Mouse (Mus musculus) telencephalon, adult 2 months (tissue): ENCODE measurements at regions not wholly inside any gene's neighbourhood (a gene's known extent, or its start where the extent isn't known, plus 50 kb on each side); places are given as distances from the start of the nearest gene placed in this dataset.

Experiments
- DNase-seq: peaks from one replicate; pipeline ENCODE4 v3.0.0-alpha.2; 2011; ENCODE audit warnings: low read depth, low spot score

DNA sequence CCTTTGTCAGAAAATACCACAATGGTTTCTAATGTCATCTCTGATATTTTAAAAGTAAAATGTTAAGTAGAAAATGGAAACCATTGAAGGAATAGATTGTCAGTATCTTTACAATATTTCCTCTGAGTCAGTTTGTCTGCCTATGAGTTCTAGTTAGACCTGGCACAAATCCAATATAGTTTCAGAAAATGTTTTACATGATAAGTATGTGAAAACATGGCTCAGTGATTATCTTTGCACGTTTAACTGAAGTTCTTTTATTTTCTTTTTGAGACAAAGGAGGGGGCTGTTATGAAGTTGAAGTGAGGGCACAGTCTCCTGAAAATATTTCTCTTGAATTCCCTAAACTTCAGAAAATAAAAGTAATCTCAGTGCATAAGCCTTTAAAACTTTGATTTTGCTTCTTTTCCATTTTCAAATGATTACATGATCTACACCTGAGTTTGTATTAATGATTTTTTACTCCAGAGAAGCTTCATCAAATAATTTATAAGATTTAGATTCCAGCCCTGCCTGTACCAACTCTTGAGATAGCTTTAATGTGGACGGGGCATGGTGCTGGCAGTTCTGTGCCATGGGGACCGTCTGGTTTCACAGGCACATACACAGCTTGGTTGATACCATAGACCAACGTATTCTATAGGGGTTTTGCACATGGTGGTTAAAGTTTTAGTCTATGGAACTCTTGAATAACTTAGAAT, 336.5 kb downstream of the Pdha2 start:
- no peak for DNase-seq

DNA sequence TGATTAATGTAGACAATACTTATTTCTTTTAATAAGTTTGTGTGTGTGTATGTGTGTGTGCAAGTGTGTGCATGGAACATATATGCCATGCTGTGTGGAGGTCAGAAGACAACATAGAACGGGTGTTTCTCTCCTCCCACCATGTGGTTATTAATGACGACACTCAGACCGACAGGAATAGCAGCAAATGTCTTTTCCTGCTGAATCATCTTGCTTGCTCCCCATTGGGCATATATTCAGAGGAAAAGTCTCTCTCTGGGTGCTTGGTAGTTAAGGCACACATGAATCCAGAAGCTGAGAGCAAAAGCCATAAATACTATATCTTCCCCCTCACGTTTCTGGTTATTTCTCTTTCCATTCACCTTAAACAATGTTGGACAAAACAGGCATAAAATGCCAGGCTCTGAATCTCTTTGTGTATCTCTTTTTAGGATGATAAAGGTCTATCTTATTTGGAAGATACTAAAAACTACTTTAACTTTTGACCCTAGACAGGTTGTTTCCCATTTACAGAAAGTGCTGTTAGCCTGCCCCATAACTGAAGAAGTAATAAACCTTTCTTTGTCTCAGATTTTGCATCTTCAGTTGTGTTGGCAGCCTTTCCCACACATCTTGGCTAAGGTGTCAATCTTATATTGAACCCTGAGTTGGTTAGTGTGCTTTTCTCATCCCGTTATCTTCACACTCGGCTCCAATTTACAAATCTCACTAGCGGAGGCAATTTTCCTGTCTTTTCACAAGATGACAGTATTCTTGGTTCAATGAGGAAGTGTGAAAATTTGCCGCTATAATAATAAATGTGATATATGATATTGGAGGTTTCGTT, 337.9 kb downstream of the Pdha2 start:
- DNase-seq = peak; percentile 2

DNA sequence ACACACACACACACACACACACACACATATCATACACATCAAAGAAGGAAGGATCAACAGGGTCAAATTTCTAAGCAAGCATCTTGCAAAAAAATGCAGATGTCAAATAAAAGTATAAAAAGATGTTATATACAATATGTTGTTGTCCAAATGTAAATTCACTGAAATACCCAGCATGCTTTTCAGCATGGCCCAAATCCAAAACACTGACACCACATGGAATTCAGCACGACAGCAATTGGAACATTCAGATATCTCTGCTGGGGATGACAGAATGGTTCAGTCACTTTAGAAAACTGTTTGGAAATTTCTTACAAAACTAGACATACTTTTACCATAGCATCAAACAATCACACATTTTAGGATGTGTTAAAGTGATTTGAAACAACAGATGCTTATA, 339.6 kb downstream of the Pdha2 start:
- DNase-seq = no peak

DNA sequence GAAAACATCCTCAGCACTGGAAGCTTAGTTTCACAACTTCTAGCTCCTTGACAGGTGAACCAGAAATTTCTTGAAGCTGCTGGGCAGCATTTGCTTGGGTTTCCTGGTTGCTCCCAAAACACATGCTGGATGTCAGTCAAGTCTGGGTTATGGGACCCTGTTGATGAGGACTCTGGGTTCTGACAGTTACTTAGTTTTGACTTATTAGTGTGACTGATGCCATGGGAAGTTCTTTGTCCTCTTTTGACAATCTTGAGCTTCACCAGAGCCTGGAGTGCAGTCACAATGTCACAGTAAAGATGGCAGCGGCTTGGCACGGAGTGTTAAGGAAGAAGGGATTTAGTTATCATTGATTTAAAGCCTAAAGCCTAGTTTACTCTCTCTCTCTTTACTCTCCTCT, 340.9 kb downstream of the Pdha2 start:
- no peak for DNase-seq

DNA sequence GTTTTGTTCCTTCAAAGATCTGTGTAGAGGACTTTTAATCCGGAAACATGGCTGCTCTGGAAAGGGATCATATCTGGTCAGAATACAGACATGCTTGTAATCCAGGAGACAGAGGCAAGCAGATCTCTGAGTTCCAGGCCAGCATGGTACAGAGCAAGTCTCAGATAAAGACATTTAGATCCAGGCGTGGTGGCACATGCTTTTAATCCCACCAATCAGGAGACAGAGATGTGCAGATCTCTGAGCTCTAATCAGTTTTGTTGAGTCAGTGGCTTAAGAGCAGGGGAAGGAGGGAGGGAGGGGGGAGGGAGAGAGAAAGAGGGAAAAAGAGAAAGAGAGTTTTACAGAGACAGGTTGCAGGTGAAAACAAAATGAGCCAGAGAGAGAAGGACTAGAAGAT, 372.0 kb downstream of the Pdha2 start:
- DNase-seq = no peak

DNA sequence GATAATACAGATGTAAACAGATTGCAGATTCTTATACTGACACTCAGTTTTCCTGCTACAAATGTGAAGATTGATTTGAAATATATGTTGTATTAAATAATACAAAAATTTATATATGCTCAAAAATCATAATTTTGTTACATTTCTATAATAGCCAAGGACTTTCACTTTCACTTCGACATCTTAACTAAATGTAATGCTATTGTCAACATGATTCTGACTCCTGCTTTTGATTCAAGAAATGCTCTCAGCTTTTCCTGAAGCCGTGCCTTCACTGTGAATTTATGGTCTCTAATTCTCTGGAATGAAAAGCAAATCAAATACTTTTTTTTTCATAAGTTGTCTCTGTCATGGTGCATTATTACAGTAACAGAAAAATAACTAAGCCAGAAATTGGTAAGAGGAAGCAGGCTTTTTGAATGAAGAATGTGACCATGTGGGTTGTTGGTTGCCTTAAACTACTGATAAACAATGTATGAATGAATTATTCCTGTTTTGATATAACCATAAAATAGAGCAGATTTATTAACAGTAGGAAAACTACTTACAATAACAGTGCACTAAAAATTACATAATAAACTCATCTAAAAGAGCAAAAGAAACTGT, 374.1 kb downstream of the Pdha2 start:
- no peak for DNase-seq

DNA sequence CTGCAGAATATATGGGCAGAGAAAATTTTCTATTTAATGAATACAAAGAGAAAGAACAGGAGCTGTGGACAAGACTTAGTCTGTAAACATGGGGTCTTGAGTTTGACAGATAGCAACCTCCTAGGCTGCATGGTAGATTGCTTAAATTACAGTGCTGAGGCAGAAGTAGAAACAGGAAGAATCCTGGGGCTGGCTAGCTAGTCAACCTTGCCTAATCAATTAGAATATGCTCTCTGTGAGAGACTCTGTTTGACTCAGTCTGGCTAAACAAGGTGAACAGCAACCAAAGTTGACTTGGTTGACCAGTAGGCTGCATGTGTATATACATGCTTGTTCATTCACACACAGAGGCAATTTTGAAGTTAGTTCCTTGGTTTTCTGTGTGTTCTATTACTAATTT, 390.9 kb downstream of the Pdha2 start:
- no peak for DNase-seq

DNA sequence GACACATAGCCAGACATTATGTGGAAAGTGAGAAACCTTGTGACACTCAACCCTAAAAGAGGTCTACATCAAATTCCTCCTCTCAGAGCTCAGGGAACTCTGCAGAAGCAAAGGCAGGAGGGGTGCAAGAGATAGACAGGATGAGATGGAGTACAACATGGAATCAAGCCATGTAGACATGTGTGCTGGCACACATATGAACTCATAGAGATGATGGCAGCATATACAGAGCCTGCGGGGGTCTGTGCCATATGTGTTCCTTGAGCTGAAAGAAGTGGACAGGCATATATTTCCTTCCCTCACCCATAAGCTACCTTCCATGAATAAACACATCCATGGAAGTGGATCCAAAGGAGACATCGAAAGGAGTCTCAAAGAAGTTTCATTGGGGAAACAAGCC, 406.6 kb downstream of the Pdha2 start:
- no peak for DNase-seq

DNA sequence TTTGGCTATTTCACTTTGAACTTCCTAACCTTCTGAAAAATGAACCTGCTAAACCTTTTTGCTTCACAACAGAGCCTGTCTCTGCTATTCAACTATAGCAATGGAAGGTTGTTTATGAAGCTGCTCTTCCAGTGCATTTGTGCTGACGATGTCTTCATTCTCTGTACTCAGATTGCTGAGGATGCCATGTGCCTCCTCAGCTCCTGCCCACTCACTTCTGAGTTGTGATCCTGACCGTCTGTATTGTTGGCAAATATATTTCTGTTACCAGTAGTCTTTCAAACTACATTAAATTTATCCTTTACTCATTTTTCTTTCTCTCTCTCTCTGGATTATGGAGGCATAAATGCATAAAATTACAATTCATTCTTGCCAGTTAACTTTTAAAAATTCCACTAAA, 419.2 kb downstream of the Pdha2 start:
- peak; percentile 21 for DNase-seq

DNA sequence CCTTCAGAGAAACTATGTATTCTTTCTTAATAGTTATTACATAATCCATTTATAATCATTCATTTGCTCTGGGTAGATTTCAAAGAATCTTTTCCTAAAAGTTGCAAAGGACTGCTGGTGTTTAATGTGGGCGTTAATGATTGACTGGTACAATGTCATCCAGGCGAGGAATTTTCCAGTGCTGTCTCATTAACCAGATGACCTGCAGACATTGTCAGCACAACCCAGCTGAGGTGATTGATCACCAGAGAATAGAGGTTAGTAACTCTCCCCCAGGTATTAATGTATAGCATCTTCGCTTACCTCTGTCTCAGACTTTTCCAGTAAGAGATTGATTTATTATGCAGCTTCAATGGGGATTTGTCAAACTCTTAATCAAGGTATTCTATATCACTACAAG, 426.5 kb downstream of the Pdha2 start:
- DNase-seq = no peak

DNA sequence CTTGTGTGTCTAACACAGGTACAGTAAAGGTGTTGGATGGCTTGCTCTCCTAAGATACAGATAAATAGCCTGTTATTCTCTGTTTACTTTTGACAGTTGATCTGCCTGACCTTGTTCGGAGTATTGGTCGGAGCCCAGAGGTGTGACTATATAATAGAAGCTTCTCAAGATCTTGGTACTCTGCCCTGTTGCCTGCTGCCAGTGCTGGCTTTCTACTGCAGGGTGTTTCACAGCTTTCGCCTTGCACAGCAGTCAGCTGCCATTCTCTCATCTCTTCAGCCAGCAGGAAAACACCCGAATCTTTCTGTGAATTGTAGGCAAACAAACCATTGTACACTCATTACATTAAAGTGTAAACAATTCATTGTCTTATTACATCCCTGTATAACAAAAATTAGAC, 452.1 kb downstream of the Pdha2 start:
- DNase-seq = no peak

DNA sequence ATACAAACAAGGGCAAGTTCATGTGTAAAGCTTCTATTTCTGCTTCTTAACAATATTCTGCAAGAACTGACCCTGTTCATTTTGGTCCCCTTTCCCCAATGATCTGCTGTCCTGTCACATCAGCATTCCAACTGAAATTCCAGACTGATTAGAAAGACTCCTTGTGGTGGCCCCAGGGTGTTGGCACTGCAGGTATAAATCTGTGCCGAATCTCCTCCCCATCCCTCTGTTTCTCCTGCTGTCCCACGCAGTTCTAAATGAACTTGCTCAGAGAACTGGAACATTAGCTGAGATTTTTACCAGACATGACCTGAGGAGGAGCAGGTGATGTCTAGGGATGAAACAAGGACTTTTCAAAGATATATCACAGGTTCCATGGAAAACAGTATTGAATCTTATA, 467.7 kb downstream of the Pdha2 start:
- DNase-seq = no peak

DNA sequence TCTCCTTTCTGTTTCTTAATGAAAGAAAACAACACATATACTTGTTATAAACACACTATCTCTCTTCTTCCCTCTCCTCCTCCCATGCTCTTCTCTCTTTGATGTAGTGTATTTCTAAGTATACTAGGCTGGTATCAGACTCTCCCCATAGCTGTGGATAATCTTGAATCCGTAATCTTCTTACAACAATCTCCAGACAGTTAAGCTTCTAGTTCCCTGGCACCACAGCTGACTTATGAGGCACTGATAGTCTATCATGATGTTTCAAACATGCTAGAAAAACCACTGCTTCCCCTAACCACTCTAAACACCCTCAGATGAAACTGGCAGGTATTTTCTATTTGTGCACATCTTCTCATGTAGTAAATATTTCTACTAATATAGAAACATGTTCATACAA, 471.7 kb downstream of the Pdha2 start:
- no peak for DNase-seq

DNA sequence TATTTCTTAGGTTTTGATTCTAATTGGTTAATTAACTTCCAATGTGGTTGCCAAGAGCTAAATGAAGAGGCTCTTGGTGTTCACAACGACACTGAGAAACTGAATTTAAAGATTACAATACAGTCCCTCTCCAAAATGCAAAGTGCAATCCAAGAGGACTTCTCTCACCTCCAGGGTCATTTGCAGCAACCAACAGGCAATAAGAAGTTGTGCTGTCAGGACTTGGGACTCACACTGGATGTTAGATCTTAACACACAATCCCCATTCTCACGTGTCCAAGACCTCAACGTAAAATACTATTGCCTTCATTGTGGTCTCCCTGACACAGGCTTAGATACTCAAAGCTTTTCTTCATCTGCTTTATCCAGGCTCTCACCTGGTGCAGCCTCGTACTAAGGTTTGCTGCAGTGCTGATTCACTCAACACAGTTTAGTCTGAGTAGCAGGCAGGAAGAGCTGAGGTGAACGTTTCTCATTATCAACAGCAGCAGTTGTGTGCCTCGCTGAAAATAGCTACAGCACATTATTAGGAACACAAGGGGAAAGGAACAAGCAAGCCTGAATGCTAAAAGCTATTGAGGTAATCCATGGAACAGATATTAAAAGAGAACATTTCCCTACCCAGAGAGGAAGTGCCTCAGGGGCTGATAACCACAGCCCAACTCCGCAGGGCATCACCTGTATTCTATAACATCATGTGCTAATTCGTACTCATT, 473.3 kb downstream of the Pdha2 start:
- DNase-seq = no peak

DNA sequence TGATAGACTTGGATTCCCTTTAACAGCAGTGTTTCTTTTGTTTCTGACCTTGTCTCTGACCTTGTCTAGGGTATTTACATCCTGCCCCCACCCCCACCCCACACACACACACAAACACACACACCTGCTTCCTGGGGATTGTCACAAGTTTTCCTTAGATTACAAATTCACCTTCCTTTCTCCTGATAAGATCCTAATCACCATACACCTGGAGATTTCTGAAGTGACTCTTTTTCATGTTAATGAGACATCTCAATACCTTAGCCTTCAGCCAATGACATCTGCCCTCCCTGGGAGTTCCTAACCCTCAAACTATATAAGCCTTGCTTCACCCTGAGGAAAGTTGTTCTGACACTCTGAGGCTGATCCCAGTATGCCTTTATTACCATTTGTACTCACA, 495.3 kb downstream of the Pdha2 start:
- no peak for DNase-seq

DNA sequence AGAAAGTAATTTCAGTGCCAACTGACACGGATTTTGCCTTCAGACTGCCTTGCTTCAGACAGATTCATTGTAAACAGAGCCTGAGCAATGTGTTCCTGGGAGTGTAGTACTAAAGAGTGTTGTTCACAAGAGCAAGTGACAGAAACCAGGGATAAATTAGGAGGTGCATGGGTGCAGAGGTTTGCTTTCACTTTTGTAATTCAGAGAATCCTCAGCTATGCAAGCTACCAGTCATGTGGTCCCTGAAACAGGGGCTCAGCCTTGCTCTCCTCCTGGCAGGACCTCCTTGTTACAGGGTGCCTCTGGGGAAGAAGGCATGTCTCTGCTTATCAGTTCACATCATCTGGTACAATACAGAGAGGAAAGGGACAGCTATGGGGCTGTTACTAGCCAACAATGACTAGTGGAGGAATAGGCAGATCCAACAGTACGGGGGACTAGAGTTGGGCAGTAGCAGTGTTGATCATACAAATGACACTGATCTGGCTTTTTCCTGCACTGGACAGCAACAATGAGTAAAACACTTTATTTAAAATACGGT, 504.5 kb downstream of the Pdha2 start:
- no peak for DNase-seq

DNA sequence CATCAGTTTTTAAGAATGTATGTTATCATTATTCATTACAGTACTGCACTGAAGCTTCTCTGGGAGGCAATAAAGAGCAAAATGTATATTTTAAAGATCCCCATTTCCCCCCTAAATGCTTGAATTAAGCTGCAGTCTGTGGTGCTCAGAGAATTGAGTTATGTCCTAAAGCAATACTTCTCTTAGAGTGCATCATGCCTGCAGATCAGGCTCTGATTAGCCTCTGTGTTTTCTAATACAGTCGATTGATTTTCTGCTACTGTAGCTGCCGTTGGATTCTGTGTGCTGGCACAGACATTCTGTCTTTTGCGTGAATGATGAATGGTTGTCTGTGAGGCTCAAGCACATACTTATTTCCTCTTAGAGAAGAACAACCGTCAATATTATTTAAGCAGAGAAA, 505.4 kb downstream of the Pdha2 start:
- no peak for DNase-seq

DNA sequence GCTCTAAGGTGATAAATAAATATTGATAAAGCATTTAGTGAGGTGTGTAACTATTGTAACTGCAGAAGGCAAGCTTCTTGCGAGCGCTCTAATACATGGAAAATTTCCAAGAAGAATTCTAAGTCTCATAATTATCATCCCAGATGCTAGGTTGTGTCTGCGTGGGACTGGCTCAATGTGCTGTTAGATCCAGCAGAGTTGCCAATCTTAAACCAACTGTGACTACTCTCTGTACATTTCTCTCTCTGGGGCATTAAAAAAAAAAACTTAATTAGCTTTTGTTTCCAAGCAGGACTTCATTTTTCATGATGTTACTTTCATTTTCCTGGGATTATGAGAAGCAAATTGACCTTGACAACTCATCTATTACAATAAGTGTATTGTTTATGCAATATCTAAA, 506.6 kb downstream of the Pdha2 start:
- peak; percentile 8 for DNase-seq

DNA sequence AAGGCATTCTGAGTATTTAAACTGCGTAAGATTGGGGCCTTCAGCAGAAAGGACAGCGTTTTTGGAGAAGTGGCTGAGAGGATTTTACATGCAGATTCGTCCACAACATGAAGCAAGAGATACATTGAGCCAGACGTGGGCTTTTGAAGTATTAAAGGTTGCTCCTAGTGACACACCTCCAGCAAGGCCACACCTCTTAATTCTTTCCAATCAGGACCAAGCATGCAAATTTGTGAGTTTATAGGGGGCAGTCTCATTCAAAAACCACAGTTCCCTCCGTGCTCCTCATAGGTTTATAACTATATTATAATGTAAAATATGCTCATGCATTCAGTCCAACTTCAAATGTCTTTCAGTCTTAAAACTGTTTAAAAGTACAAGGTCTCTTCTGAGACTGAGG, 509.2 kb downstream of the Pdha2 start:
- no peak for DNase-seq

DNA sequence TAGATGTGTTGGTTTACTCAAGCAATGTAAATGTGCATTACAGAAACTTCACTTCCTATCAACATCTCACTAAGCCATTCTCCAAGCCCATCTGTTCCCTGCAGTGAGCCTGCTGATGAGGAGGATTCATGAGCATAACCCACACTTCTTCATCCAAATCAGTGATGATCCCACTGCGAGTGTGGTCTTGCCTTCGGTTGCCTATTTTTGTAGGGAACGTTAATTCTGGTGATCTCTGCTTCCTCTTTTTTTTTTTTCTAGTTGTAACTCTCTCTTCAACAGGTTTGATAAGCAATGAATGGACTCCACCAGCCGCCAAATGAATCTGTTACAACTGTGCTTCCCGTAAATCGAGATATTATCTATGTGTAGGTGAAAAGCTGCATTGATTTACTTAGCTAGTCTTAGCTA, 509.9 kb downstream of the Pdha2 start:
- DNase-seq = no peak

DNA sequence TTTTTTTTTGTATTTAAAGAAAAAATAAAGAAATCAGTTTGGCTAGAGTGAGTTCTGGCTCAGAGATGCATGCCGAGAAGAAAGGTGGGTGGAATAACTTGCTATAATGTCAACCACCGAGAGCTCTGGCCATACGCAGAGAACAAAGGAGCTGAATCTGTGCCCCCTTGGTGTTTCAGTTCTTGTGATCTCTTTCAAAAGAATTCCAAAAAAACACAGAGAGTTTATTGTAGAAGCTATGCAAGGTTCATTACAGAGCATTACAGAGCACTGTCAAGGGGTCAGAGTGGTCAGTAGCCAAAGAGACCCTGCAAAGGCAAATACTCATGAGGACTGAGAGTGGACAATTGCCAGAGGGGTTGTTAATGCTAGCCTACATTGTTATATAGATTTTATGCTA, 514.9 kb downstream of the Pdha2 start:
- no peak for DNase-seq

DNA sequence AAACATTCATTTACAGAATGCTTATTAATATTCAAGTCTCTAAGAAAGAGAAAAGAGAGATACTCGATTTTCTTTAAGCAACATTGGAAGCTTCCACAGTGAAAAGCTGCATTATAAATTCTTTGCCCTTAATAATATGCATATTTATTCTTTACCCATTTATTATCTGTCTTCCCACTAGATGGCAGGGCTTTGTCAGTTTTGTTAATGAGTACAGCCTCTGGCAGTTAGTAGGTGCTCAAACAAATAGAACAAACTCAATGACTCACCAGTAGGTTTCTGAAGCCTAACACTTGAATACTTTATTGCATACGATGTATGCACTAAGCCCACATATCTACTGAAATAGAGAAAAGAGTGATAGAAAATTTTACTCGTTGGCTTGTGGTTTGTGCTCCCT, 529.4 kb downstream of the Pdha2 start:
- DNase-seq = no peak
